Mouse (Mus musculus) urinary bladder, postnatal 4 days (tissue): ENCODE measurements at regions not wholly inside any gene's neighbourhood (a gene's known extent, or its start where the extent isn't known, plus 50 kb on each side); places are given as distances from the start of the nearest gene placed in this dataset.

Source experiments
- DNase-seq, 2 experiments: peaks; one replicate each; pipeline ENCODE4 v3.0.0; 2021 to 2022; ENCODE audit warnings: low spot score in 2 of 2

- DNase-seq, result no peak
Observed at GRCm38 (mm10) chr12:29192391-29192790, 335.8 kb upstream of the Myt1l start.

DNA sequence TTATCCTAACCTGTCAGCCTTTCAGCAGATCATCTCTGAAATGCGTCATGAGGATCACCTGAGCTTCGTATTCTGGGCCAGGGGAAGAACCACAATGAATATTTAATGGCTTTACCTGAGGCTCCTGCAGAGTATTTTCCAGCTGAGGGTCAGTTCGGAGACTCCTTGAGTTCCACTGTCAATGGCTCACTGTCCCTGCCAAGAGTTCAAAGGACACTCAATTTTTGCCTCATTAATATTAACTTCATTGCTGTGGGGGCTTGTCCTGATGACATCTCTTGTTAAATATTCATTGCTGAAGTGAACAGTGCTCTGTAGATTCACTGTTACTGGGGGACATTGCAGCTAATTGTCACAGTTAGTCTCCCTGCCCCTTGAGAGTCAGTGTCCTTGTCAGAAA, 316.2 kb upstream of the Myt1l start:
- no peak for DNase-seq

DNA sequence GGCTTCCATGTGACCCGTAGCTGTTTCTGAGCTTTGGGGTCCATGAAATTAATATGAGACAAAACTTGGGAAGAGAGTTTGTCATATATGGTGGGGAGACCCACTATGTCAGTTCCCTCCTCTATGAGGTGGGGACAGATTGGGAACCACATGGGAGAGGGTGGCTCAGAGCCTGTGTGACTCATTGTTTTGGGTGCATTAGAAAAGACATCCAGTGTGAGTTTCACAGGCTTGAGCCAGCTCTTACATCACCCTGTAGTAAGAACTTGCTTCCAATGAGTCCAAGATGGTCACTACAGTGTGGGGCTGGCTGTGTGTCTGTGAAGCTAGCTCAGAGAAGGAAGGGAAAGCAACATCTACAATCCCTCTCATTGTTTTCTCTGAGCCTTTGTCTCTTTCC, 314.6 kb upstream of the Myt1l start:
- no peak for DNase-seq

GRCm38 (mm10) chr12:29222099-29222498, 306.1 kb upstream of the Myt1l start:
- DNase-seq, result no peak

- DNase-seq, result no peak
Observed at GRCm38 (mm10) chr12:29226001-29226400, 302.2 kb upstream of the Myt1l start.

DNA sequence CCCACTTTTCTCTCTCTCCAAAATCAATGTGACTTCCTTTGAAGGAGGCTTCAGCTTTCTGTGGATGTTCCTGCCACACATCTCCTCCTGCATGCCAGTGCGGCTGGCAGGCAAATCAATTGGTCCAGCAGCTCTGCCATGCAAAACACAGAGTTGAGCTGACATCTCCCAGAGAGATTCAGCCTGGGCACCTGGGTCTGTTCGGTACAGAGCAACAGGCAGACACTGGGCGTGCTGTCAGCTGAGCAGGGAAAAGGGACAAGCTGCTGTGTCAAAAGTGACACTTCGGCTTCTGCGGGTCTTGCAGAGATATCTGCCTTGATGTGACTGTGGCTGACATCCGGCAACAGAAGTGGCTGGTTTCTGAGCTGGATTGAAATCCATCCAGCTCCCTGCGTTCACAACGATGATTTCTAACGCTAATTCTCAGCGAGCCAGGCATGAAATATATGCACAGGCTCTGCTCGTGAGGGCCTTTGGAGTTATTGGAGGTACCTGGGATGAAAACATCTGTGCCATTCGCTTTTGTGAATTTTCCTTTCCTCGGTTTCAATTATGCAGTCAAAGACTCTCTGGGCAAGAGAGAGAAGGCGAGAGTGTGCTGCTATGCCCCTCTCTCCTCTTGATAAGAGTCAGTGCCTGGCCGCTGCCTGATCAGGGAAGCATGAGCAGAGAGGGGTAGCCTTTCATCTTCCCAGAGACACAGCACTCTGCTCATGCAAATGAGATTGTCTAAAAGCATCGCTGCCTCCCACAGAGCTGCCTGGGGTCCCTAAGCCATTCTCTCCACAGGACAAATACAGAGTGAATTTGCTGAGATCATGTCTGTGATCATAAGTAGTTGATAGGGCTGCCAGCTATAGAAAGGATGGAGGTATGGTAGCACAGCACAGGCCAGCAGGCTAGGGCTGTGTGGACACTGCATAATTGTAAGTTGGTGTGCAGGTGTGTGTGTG, 295.4 kb upstream of the Myt1l start:
- no peak for DNase-seq

- DNase-seq, result no peak
Observed at GRCm38 (mm10) chr12:29236496-29236895, 291.7 kb upstream of the Myt1l start.

DNA sequence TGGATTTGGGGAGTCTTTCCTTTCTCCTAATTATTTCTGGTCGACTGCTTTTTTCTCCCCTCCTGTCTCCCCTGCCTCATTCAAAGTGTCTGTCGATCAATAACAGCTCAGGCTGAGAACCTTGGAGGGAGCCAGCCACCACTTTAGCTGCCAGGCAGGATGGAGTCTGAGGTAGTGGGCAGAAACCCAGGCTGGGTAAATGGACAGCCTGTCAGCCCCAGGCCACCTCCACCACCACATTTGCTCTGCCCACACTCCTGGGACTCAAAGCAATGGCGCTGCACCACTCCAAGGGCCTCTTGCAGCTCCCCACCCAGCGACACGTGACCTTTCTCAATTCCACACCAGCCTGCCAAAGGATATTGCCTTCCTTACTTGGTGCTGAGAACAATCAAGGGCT, 290.7 kb upstream of the Myt1l start:
- no peak for DNase-seq

DNA sequence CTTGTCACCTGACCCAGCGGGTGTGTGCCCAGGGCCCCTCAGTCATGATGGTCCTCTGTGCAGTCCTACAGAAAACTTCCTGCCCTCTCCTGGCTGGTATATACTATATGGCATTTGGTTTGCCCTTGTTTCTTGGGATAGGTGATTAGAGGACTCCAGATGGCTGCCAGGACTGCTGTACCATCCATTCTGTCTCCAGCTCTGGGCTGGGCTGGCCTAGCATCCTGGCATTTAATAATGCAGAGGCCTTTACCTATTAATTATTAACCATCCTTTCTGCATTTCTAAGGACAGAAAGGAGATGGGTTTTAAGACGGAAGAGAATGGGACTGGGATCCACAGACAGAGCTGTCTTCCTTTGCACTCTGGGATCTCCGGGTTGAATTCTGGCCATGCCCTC, 288.7 kb upstream of the Myt1l start:
- no peak for DNase-seq

DNA sequence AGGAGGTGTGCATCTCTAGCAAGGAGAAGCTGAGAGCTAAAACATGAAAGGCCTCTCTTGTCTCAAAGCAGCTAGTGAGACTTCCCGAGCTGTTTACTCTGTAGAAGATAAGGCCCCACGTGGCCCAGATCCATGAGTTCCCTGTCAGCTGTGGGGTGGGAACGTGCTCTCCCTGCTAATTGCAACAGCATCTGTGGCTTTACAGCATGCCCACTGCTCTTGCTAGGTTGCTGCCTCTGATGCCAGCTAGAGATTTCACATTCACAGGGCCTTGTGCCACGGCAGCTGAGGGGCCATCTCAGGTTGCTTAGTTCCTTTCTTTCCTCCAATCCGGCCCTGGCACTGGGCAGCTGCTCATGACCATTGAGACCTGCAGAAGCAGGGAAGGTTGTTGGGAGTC, 288.2 kb upstream of the Myt1l start:
- no peak for DNase-seq

DNA sequence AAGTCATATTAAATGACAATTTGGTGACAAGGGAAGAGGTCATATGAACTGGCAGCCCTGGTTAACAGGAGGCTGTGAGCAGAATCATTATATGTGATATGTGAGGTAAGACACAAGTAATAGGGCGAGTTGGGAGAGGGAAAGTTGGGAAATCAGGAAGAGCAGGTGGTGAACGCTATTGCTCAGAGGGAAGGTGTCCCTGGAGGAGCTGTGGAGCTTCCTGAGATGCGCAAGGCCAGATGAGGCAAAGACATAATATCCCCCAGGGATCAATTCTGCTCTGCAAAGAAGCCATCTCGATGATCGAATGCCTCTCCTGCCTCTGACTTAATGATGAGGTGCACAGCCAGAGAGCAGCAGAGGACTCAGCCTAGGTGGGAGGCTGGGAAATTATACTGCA, 285.1 kb upstream of the Myt1l start:
- DNase-seq, result no peak

- DNase-seq, result no peak
Observed at GRCm38 (mm10) chr12:29246041-29246440, 282.1 kb upstream of the Myt1l start.

GRCm38 (mm10) chr12:29247356-29247755, 280.8 kb upstream of the Myt1l start:
- peak in 1 of 2 experiments; percentile 21 for DNase-seq

DNA sequence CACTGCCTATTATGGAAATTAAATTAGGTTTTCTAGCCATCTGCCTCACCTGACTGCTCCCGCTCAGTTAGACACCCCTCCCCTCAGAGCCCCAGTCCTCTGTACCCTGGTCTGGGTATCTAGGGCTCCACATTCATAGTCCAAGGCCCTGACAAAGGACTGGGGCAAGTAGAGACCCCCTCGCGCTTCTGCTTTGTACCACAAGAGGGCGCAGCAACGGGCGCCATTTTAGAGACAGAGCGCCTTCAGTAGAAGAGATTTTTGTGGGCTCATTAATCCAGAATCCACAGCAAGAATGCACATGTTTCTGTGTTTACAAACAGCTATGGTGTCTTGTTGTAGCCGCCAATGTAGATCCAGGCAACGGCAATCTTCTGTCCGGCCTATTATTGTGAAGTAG, 279.7 kb upstream of the Myt1l start:
- no peak for DNase-seq

DNA sequence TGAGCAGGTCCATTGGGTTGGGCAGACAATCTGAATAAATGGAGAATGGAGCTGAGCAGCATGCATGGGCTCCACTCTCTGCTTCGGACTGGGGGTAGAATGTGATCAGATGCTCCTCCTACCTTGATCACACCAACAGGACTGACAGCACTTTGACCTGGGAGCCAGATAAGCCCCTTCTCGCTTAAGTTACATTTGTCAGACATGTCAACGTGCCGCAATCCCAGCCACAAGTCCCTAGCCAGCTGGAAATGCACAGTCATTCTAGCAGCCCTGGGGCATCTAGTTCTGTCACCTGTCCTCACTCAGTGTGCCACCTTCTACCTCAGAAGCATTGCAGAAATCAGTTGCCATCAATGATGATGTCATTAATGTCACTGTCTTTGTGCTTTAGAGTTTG, 272.1 kb upstream of the Myt1l start:
- DNase-seq, result no peak

DNA sequence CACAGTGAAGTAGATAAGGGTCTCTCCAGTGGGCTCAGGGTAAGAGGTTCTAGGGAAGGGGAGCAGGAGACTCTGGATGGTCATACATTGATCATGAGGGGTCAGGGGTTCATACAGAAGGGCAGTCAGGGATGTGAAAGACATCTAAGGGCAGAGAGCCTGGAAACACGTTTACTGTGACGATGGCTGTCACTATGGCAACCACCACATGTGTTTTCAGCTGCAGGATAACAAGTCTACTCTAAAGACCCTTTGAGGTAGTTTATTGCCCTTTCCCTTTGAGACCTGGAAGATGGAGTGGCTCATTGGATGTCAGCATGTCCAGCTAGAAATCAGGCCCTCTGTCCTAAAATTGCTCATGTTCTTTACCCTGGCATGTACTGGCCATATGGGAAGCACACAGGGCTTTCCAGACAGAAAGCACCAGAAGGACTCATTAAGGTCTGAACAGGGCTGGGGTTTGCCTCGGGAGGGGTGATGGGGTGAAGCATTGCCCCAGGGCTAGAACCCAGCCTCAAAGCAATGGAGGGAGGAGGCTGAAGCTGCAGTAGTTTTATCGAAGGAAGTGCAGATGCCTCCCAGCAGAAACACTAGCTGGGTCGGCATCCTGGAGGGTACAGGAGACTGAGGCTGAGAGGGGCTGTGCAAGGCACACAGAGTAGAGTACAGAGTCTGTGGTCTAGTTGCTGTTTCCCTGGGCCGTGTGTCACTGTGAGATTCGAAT, 271.0 kb upstream of the Myt1l start:
- DNase-seq, result no peak

DNA sequence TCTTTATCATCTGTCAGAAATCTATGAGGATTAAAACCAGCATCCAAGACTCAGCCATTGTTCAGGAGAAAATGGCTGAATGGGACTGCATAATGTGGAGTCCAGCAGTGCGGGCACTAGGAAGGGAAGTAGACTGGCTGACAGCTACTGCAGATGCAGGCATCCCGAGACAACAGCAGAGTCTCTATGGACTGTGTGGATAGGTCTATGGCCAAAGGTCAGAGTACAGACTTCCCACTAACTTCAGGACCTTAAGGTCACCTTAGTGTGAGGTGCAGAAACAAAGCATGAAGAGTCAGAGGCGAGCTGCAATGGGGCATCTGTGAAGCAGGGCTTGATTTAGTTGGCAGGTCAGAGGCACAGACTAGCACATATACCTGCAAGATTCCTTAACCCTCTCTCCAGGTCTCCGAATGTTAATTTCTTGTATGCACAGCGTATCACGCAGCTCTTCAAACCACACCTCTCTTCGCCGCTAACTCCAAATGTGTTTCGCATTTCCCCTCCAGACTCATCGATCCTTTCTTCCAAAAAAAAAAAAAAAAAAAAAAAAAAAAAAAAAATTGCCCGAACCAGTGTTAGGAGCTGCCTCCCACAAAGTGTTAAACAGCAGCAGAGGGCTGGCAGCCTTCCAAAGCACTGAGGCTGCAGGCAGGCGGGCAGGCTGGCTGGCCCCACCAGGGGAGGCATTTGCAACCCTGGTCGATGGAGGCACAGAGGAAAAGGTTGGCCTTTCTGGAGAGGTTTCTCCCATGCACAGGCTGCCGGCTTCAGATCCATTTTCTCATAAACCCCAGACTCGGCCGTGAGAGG, 270.2 kb upstream of the Myt1l start:
- DNase-seq, result no peak

DNA sequence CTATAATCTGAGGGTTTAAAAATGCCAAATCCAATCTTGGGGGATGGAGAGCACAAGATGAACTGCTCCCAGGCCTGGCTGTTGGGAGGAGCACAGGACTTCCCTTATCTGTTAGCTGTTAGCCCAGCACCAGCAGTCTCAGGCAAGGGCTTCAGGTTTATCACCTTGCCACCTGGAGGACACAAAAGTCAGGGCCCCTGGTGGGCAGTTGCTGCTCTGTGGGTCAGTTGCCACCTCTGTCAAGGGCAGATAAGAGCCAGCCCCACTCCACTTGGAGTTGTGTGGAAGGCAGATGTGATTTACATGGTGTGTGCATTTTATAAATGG, 269.7 kb upstream of the Myt1l start:
- no peak for DNase-seq

DNA sequence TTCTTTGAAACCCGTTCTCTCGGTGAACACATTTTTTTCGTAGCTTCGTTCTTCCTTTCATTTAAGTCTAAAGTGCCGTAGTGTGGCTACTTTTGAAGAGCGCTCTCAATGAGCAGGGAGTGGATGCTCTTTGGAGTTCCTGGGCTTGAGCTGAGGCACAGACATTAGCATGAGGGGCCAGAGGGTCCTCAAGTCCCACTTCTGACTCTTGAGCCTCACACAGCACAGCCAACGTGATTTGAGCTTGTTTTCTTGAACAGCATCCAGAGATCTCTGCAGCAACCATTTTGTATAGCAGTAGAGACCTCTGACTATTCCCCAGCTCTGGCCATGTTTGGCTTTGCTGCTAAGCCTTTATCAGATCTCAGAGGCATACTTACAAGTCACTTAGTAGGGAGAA, 269.2 kb upstream of the Myt1l start:
- DNase-seq, result no peak

- DNase-seq, result no peak
Observed at GRCm38 (mm10) chr12:29274166-29274565, 254.0 kb upstream of the Myt1l start.

DNA sequence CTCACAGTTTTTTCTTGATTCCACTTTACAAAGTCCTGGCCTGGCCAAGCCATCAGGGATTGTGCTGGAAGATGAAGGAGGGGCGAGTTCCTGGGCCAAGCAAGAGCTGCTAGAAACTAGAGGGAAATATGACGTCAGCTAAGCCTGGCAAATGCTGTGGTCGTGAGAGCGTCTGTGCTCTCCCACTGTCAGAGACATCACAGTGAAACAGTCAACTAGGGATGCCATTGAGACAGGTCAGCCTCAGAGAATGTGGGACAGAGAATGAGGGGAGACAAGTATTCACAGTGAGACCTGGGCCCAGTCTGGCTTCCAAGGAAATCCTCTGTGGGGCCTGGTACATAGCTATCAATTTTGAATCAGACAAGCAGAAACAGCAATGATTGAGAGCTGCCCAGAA, 252.5 kb upstream of the Myt1l start:
- no peak for DNase-seq

GRCm38 (mm10) chr12:29279631-29280080, 248.5 kb upstream of the Myt1l start:
- DNase-seq, result no peak
